Mouse (Mus musculus): ENCODE results near the gene Rbm25. TPM values are rescaled to one million over a fixed set of nuclear protein-coding genes. Genes with fewer than 3 reads are reported as not detected.

The Rbm25 gene
- polyA plus RNA-seq, 1 experiment from 2014 or later, result 223 TPM

- H3K9ac ChIP-seq (replicated peaks; ENCODE audit: low read length), result no peak overlapping the region
- WGBS, result 89% methylated on average over 2 of the region's 2 CpGs
- H3K4me1 ChIP-seq (ENCODE audit: insufficient read depth, low read length), result no peaks in the 10 kb centered on the region
- no peak overlapping the region for H3K4me2 ChIP-seq (replicated peaks; ENCODE audit: low read depth, low read length)
- H3K4me3 ChIP-seq (ENCODE audit: low read length), result no peak overlapping the region
- no peaks in the 10 kb centered on the region for H3K9me3 ChIP-seq (ENCODE audit: low read length)
- H3K27ac ChIP-seq (ENCODE audit: low read length), result no peak overlapping the region
- H3K27me3 ChIP-seq (ENCODE audit: insufficient read depth, low read length), result no peaks in the 10 kb centered on the region
- peaks cover 50% of the 10 kb centered on the region for H3K36me3 ChIP-seq (ENCODE audit: insufficient read depth, low read length)
- ATAC-seq (ENCODE audit: low FRiP score, low TSS enrichment), result no peak
These were observed 10.2 kb downstream of the Rbm25 start for GRCm38 (mm10) chr12:83641233-83641632.

GRCm38 (mm10) chr12:83643116-83643515, 12.1 kb downstream of the Rbm25 start:
- Histone ChIP-seq H3K27ac (ENCODE audit: low read length) (no peak overlapping the region), H3K9me3 (ENCODE audit: low read length) (no peaks in the 10 kb centered on the region), H3K4me1 (ENCODE audit: insufficient read depth, low read length) (no peaks in the 10 kb centered on the region), H3K36me3 (ENCODE audit: insufficient read depth, low read length) (peaks cover 42% of the 10 kb centered on the region), H3K27me3 (ENCODE audit: insufficient read depth, low read length) (no peaks in the 10 kb centered on the region), H3K4me2 (replicated peaks; ENCODE audit: low read depth, low read length) (no peak overlapping the region), H3K4me3 (ENCODE audit: low read length) (no peak overlapping the region), H3K9ac (replicated peaks; ENCODE audit: low read length) (no peak overlapping the region)
- WGBS, result 85% methylated on average over 1 of the region's 1 CpGs
- ATAC-seq (ENCODE audit: low FRiP score, low TSS enrichment), result no peak

GRCm38 (mm10) chr12:83650346-83650745, 19.3 kb downstream of the Rbm25 start:
- Histone ChIP-seq H3K9ac (replicated peaks; ENCODE audit: low read length) (no peak overlapping the region), H3K4me1 (ENCODE audit: insufficient read depth, low read length) (no peaks in the 10 kb centered on the region), H3K36me3 (ENCODE audit: insufficient read depth, low read length) (peaks cover 50% of the 10 kb centered on the region), H3K27ac (ENCODE audit: low read length) (no peak overlapping the region), H3K27me3 (ENCODE audit: insufficient read depth, low read length) (no peaks in the 10 kb centered on the region), H3K4me2 (replicated peaks; ENCODE audit: low read depth, low read length) (no peak overlapping the region), H3K9me3 (ENCODE audit: low read length) (no peaks in the 10 kb centered on the region), H3K4me3 (ENCODE audit: low read length) (no peak overlapping the region)
- 92% methylated on average over 3 of the region's 3 CpGs for WGBS
- no peak for ATAC-seq (ENCODE audit: low FRiP score, low TSS enrichment)

- Histone ChIP-seq H3K4me2 (replicated peaks; ENCODE audit: low read depth, low read length) (no peak overlapping the region), H3K36me3 (ENCODE audit: insufficient read depth, low read length) (peaks cover 48% of the 10 kb centered on the region), H3K4me3 (ENCODE audit: low read length) (no peak overlapping the region), H3K9me3 (ENCODE audit: low read length) (no peaks in the 10 kb centered on the region), H3K4me1 (ENCODE audit: insufficient read depth, low read length) (no peaks in the 10 kb centered on the region), H3K9ac (replicated peaks; ENCODE audit: low read length) (no peak overlapping the region), H3K27ac (ENCODE audit: low read length) (no peak overlapping the region), H3K27me3 (ENCODE audit: insufficient read depth, low read length) (no peaks in the 10 kb centered on the region)
- no peak for ATAC-seq (ENCODE audit: low FRiP score, low TSS enrichment)
These were observed 20.4 kb downstream of the Rbm25 start for GRCm38 (mm10) chr12:83651414-83651813.

GRCm38 (mm10) chr12:83685466-83685865, 54.4 kb downstream of the Rbm25 start:
- Histone ChIP-seq H3K4me1 (ENCODE audit: insufficient read depth, low read length) (peaks cover 22% of the 10 kb centered on the region), H3K4me2 (replicated peaks; ENCODE audit: low read depth, low read length) (no peak overlapping the region), H3K4me3 (ENCODE audit: low read length) (no peak overlapping the region), H3K27ac (ENCODE audit: low read length) (no peak overlapping the region), H3K27me3 (ENCODE audit: insufficient read depth, low read length) (no peaks in the 10 kb centered on the region), H3K9ac (replicated peaks; ENCODE audit: low read length) (no peak overlapping the region), H3K9me3 (ENCODE audit: low read length) (no peaks in the 10 kb centered on the region), H3K36me3 (ENCODE audit: insufficient read depth, low read length) (peaks cover 16% of the 10 kb centered on the region)
- ATAC-seq (ENCODE audit: low FRiP score, low TSS enrichment), result no peak
- WGBS, result 94% methylated on average over 1 of the region's 1 CpGs

GRCm38 (mm10) chr12:83686575-83687350, 55.7 kb downstream of the Rbm25 start:
- Histone ChIP-seq H3K36me3 (ENCODE audit: insufficient read depth, low read length) (peaks cover 12% of the 10 kb centered on the region), H3K4me2 (replicated peaks; ENCODE audit: low read depth, low read length) (peak overlapping the region; percentile 77; the same call in 1 of the 2 replicates), H3K27me3 (ENCODE audit: insufficient read depth, low read length) (no peaks in the 10 kb centered on the region), H3K4me3 (ENCODE audit: low read length) (no peak overlapping the region), H3K27ac (ENCODE audit: low read length) (peak overlapping the region; percentile 96), H3K9ac (replicated peaks; ENCODE audit: low read length) (no peak overlapping the region), H3K9me3 (ENCODE audit: low read length) (no peaks in the 10 kb centered on the region), H3K4me1 (ENCODE audit: insufficient read depth, low read length) (peaks cover 30% of the 10 kb centered on the region)
- 76% methylated on average over 9 of the region's 9 CpGs for WGBS
- ATAC-seq (ENCODE audit: low FRiP score, low TSS enrichment), result no peak

- H3K9me3 ChIP-seq (ENCODE audit: low read length), result no peaks in the 10 kb centered on the region
- H3K4me3 ChIP-seq (ENCODE audit: low read length), result peak within 1 kb of the TSS; percentile 89
- H3K36me3 ChIP-seq (ENCODE audit: insufficient read depth, low read length), result peaks cover 10% of the 10 kb centered on the region
- H3K4me2 ChIP-seq (replicated peaks; ENCODE audit: low read depth, low read length), result peak within 1 kb of the TSS; percentile 77
- ATAC-seq (ENCODE audit: low FRiP score, low TSS enrichment), result peak; percentile 98
- H3K27ac ChIP-seq (ENCODE audit: low read length), result peak within 1 kb of the TSS; percentile 96
- WGBS, result under 1% methylated on average over 38 of the region's 38 CpGs
- H3K27me3 ChIP-seq (ENCODE audit: insufficient read depth, low read length), result no peaks in the 10 kb centered on the region
- peak within 1 kb of the TSS; percentile 85 for H3K9ac ChIP-seq (replicated peaks; ENCODE audit: low read length)
- H3K4me1 ChIP-seq (ENCODE audit: insufficient read depth, low read length), result peaks cover 30% of the 10 kb centered on the region
These were observed 56.9 kb downstream of the Rbm25 start, which contains the start of gene Psen1 for GRCm38 (mm10) chr12:83687934-83688315. Gene Psen1, plus strand, starts transcription at chr12:83688152.

- ATAC-seq (ENCODE audit: low FRiP score, low TSS enrichment), result peak; percentile 85
- peak overlapping the region; percentile 85 for H3K9ac ChIP-seq (replicated peaks; ENCODE audit: low read length)
- peak overlapping the region; percentile 89 for H3K4me3 ChIP-seq (ENCODE audit: low read length)
- no peaks in the 10 kb centered on the region for H3K9me3 ChIP-seq (ENCODE audit: low read length)
- H3K4me1 ChIP-seq (ENCODE audit: insufficient read depth, low read length), result peaks cover 30% of the 10 kb centered on the region
- WGBS, result under 1% methylated on average over 49 of the region's 49 CpGs
- H3K36me3 ChIP-seq (ENCODE audit: insufficient read depth, low read length), result peaks cover 8% of the 10 kb centered on the region
- H3K27ac ChIP-seq (ENCODE audit: low read length), result peak overlapping the region; percentile 96
- no peaks in the 10 kb centered on the region for H3K27me3 ChIP-seq (ENCODE audit: insufficient read depth, low read length)
- H3K4me2 ChIP-seq (replicated peaks; ENCODE audit: low read depth, low read length), result peak overlapping the region; percentile 77
These were observed 57.5 kb downstream of the Rbm25 start for GRCm38 (mm10) chr12:83688316-83689086.

GRCm38 (mm10) chr12:83689087-83689432, 58.0 kb downstream of the Rbm25 start:
- Histone ChIP-seq H3K27ac (ENCODE audit: low read length) (peak overlapping the region; percentile 96), H3K9ac (replicated peaks; ENCODE audit: low read length) (peak overlapping the region; percentile 85), H3K4me3 (ENCODE audit: low read length) (peak overlapping the region; percentile 89), H3K27me3 (ENCODE audit: insufficient read depth, low read length) (no peaks in the 10 kb centered on the region), H3K36me3 (ENCODE audit: insufficient read depth, low read length) (peaks cover 5% of the 10 kb centered on the region), H3K4me1 (ENCODE audit: insufficient read depth, low read length) (peaks cover 30% of the 10 kb centered on the region), H3K9me3 (ENCODE audit: low read length) (no peaks in the 10 kb centered on the region), H3K4me2 (replicated peaks; ENCODE audit: low read depth, low read length) (peak overlapping the region; percentile 77)
- 12% methylated on average over 6 of the region's 6 CpGs for WGBS
- no peak for ATAC-seq (ENCODE audit: low FRiP score, low TSS enrichment)

GRCm38 (mm10) chr12:83694011-83694410, 63.0 kb downstream of the Rbm25 start:
- no peak overlapping the region for H3K9ac ChIP-seq (replicated peaks; ENCODE audit: low read length)
- 87% methylated on average over 5 of the region's 5 CpGs for WGBS

More at GRCm38 (mm10) chr12:83694011-83694410, 63.0 kb downstream of the Rbm25 start:
- H3K36me3 ChIP-seq (ENCODE audit: insufficient read depth, low read length), result peaks cover 5% of the 10 kb centered on the region
- H3K4me2 ChIP-seq (replicated peaks; ENCODE audit: low read depth, low read length), result no peak overlapping the region
- H3K27me3 ChIP-seq (ENCODE audit: insufficient read depth, low read length), result no peaks in the 10 kb centered on the region
- no peak for ATAC-seq (ENCODE audit: low FRiP score, low TSS enrichment)
- no peaks in the 10 kb centered on the region for H3K9me3 ChIP-seq (ENCODE audit: low read length)
- H3K27ac ChIP-seq (ENCODE audit: low read length), result no peak overlapping the region
- no peak overlapping the region for H3K4me3 ChIP-seq (ENCODE audit: low read length)
- peaks cover 27% of the 10 kb centered on the region for H3K4me1 ChIP-seq (ENCODE audit: insufficient read depth, low read length)
